Mouse (Mus musculus): ENCODE measurements around the gene Mmp1b. TPM values are rescaled to one million over a fixed set of nuclear protein-coding genes. Genes with fewer than 3 reads are reported as not detected.

Mmp1b gene
- polyA plus RNA-seq (2014; fragmentation: Illumina TruSeq; extraction: RNeasy Lipid Tissue Mini Kit (QIAGEN cat#74804); ENCODE audit: low read depth, low replicate concordance) = not detected

GRCm38 (mm10) chr9:7387947-7388346, at the start of gene Mmp1b:
Gene Mmp1b, minus strand, starts transcription at chr9:7388047.

GRCm38 (mm10) chr9:7344107-7344506, 43.7 kb downstream of the Mmp1b start, which contains the start of gene Mmp12:
Gene Mmp12, plus strand, starts transcription at chr9:7344381.

Other genes starting within 250 kb of the Mmp1b start
- gene Dync2h1, start 203.6 kb downstream of the Mmp1b start, polyA plus RNA-seq (2014; fragmentation: Illumina TruSeq; extraction: RNeasy Lipid Tissue Mini Kit (QIAGEN cat#74804); ENCODE audit: low read depth, low replicate concordance) = 3.3 TPM
- 240 TPM for gene Dcun1d5, start 203.5 kb downstream of the Mmp1b start, polyA plus RNA-seq (2014; fragmentation: Illumina TruSeq; extraction: RNeasy Lipid Tissue Mini Kit (QIAGEN cat#74804); ENCODE audit: low read depth, low replicate concordance)
- 11.5 TPM for gene Mmp13, start 115.5 kb downstream of the Mmp1b start, polyA plus RNA-seq (2014; fragmentation: Illumina TruSeq; extraction: RNeasy Lipid Tissue Mini Kit (QIAGEN cat#74804); ENCODE audit: low read depth, low replicate concordance)
- gene Mmp12, start 43.7 kb downstream of the Mmp1b start, polyA plus RNA-seq (2014; fragmentation: Illumina TruSeq; extraction: RNeasy Lipid Tissue Mini Kit (QIAGEN cat#74804); ENCODE audit: low read depth, low replicate concordance) = 3.8 TPM
- 3.3 TPM for gene Mmp3, start 57.8 kb upstream of the Mmp1b start, polyA plus RNA-seq (2014; fragmentation: Illumina TruSeq; extraction: RNeasy Lipid Tissue Mini Kit (QIAGEN cat#74804); ENCODE audit: low read depth, low replicate concordance)
- 3.2 TPM for gene Mmp10, start 114.3 kb upstream of the Mmp1b start, polyA plus RNA-seq (2014; fragmentation: Illumina TruSeq; extraction: RNeasy Lipid Tissue Mini Kit (QIAGEN cat#74804); ENCODE audit: low read depth, low replicate concordance)
- gene Mmp8, start 170.4 kb upstream of the Mmp1b start, polyA plus RNA-seq (2014; fragmentation: Illumina TruSeq; extraction: RNeasy Lipid Tissue Mini Kit (QIAGEN cat#74804); ENCODE audit: low read depth, low replicate concordance) = 0.16 TPM
- 0.22 TPM for gene Mmp27, start 183.3 kb upstream of the Mmp1b start, polyA plus RNA-seq (2014; fragmentation: Illumina TruSeq; extraction: RNeasy Lipid Tissue Mini Kit (QIAGEN cat#74804); ENCODE audit: low read depth, low replicate concordance)
- not detected for gene Mmp20, start 240.2 kb upstream of the Mmp1b start, polyA plus RNA-seq (2014; fragmentation: Illumina TruSeq; extraction: RNeasy Lipid Tissue Mini Kit (QIAGEN cat#74804); ENCODE audit: low read depth, low replicate concordance)

Measured in sigmoid colon, adult 10 weeks (tissue).